Mouse (Mus musculus) brain, embryonic 14.5 days (tissue): ENCODE data around the gene Hspa12b. TPM values are rescaled to one million over a fixed set of nuclear protein-coding genes. Genes with fewer than 3 reads are reported as not detected.
A peak's percentile ranks its signal among the peaks of the same experiment; 100 is the strongest.

ENCODE experiments used
- DNase-seq: peaks from one replicate; pipeline ENCODE4 v3.0.0-alpha.2; 2011; ENCODE audit warnings: low read depth
- CTCF ChIP-seq: fragments of 200-500 bp; IDR thresholded peaks from 2 replicates; pipeline ENCODE4 v1.5.1; 2012; ENCODE audit warnings: inconsistent platforms, mild to moderate bottlenecking, moderate library complexity, borderline replicate concordance; ENCODE audit not compliant: insufficient read depth, insufficient read length; ENCODE audit errors: extremely low read depth
- POLR2A ChIP-seq: fragments of 200-500 bp; IDR thresholded peaks from 2 replicates; pipeline ENCODE4 v1.6.1; 2012; ENCODE audit warnings: mild to moderate bottlenecking, inconsistent platforms, borderline replicate concordance; ENCODE audit not compliant: poor library complexity, insufficient read depth, insufficient read length, severe bottlenecking; ENCODE audit errors: extremely low read depth
- polyA plus RNA-seq: library from polyadenylated mRNA; depleted of rRNA; stranded (reverse); fragments of >200 nt; gene quantifications from 2 replicates; pipeline ENCODE4 v1.2.3, GENCODE M21; 2012

Gene Hspa12b
- polyA plus RNA-seq, 1 experiment = 10.1 TPM

DNA sequence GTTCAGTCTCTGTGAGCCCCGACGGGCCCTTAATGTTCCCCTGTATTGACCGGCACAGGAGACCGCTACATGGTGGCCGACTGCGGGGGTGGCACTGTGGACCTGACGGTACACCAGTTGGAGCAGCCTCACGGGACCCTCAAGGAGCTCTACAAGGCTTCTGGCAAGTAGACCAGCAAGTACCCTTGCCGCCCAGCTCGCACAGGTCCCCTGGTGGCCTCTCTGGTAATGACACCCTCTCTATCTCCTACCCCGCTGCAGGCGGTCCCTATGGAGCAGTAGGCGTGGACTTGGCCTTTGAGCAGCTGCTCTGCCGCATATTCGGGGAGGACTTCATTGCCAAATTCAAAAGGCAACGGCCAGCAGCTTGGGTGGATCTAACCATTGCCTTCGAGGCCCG lies 15.5 kb downstream of the Hspa12b start:
- DNase-seq = peak; percentile 62
- TF ChIP-seq POLR2A (no peak), CTCF (peak; percentile 62)

DNA sequence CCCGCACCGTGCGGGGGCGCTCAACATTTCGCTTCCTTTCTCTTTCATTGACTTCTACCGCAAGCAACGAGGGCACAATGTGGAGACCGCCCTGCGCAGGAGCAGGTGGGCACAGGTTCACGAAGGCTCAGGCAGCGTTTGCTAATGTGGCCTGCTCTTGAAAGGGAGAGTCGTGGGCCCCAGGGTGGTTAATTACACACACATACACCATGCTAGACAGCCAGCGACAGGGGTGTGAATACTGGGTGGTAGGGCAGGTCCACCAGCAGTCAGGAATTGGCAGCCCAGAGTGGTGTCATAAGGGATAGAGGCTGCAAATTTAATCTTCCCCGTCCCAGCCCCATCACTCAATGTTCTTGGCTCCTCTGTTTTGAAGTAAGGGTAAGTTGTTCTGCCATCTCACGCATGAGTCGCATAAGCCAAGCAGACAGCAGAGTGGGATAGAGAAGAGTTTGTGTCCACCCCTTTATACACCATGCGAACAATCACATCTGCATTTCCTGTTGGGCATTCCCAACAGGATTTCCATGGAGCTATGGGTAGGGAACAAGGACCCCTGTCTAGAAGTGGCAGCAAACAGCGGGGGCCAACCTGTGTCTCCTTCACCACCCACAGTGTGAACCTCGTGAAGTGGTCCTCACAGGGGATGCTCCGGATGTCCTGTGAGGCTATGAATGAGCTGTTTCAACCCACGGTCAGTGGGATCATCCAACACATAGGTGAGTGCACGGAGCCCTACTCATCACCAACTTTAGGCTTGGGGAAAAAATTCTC lies 16.1 kb downstream of the Hspa12b start:
- TF ChIP-seq POLR2A = no peak
- no peak for TF ChIP-seq CTCF
- no peak for DNase-seq

DNA sequence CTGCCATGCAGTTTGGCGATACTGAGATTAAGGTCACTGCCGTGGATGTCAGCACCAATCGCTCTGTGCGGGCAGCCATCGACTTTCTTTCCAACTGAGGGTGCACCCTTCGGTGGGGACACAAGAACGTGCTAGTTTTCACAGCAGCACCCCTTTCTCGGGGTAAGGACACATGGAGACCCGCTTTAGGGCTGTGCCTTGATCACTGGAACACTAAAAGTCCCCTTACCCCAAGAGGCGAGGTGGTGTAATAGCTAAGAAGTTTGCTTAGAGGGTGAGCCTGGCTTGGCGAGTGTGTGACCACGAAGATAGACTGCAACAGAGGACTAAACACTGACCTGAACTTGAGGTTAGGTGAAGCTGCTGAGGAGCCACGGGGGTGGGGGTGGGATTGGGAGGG lies 18.0 kb downstream of the Hspa12b start:
- DNase-seq = no peak
- no peak for TF ChIP-seq POLR2A

DNA sequence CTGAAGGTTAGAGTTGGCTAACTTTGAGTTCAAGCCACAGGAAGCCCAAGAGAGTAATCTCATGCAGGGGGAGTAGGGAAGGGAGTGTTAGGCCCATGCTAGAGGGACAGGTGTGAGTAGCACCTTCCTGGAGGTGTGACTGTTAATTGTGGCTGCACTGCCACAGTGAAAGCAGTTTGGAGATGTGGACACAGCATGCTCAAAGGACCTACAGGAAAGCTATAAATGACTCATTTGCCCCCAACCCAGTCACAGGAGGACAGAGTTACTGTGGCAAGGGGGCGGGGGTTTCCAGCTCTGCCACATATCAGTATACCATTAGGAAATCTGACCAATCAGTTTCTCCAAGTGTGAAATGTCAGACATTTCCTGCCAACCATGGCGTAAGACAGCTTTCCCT lies 18.5 kb downstream of the Hspa12b start:
- no peak for DNase-seq

DNA sequence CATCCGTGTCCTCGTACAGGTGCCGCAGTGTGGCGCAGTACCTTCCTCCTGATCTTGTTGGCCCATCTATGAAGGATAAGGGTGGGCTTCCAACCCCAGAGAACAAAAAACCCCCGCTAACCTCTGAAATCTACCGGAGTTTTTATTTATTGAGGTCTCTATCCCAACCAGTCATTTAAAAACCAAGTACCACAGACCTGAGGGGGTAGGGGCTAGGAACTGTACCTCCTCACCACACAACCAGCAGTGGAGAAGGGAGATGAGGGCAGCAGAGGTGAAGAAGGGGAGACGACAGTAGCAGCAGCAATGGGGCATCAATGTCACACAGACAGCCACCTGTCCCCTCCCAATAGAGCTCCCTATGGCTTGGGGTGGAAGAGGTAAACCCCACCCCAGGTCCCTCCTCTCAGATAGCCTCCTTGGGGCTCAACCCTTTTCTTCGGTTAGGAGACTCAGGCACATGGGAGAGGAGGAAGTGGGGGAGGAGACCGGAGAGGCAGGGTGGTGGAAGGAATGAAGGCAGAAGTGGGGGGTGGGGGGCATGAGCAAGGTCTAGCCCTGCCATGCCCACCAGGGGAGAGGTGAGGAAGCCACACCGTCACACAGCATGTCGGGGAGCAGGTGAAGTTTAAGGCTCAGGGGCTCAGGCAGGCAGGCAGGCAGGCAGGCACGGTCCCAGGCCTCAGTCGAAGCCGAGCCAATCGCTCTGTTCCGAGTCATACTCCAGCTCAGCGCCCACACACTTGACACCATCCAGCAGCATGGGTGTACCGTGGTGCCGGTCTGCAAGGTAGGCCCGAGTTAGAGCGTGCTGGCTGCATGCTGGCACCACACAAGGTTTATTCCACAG lies 19.3 kb downstream of the Hspa12b start:
- no peak for DNase-seq
- TF ChIP-seq POLR2A (no peak), CTCF (no peak)

More for the DNA sequence above, 18.5 kb downstream of the Hspa12b start:
- TF ChIP-seq CTCF (no peak), POLR2A (no peak)

DNA sequence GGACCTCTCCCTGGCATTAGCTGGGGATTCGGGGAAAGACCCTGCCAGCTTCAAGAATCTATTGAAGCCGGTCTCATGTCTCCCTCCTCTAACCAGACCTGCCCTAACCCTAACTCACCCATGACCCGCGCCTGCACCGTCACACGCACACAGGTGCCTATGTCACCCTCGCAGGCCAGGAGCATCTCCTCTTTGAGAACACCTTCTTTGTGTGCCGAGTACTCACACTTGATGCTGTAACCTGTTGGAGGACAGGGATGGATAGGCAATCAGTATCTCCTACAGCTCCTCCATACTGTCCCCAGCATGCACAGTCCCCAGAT lies 19.9 kb downstream of the Hspa12b start:
- DNase-seq = no peak
- no peak for TF ChIP-seq CTCF
- no peak for TF ChIP-seq POLR2A

DNA sequence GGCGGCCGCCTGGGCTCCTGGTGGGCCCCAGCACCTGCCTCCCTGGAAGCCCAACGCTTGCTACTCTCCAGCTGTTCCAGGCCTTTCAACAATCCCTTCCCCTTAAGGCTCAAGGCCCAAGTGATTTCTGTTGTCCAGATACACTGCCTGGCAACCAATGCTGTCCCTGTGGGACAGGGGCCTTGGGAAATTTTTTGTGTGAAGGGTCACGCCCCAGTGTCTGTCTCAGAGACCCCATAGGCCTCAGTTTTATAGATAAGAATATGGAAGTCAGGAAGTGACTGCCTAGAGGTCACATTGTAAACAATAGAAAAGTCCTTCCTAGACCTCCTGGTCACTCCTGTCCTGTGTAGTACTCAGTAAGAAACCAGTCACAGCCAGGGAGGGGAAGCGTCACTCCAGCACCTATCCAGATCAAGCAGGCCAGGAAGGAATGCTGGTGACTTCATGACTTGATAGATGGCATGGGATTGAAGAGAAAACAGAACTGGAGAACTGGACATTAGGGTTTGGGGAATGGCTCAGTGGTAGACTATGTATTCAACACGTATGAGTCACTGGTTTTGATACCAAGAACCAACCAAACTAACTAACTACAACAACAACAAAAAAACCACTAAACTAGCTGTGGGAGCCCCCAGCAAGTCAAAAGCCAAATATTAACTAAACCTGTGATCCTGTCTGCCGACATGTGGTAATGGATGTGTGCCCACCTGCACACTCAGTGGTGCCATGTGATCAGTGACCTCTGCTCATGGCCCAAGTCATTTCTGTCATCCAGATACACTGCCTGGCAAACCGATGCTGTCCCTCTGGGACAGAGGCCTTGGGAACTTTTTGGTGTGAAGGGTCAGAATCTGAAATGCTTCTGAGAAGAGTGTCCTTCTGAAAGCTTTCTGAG lies 21.5 kb downstream of the Hspa12b start:
- no peak for DNase-seq
- TF ChIP-seq CTCF (no peak), POLR2A (no peak)

DNA sequence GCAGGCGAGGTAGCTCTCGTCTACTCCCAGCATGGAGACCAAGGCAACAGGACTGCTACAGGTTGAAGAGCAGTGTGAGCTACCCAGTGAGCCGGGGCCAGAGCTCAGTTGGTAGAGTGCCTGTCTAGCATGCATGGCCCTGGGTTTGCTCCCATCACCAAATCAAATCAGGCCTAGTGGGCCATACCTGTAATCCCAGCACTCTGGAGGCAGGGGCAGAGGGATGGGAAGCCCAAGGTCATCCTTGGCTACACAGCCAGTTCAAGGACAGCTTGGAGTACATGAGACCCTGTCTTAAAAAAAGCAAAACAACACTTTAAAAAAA lies 22.1 kb downstream of the Hspa12b start:
- DNase-seq = no peak
- TF ChIP-seq CTCF (no peak), POLR2A (no peak)

DNA sequence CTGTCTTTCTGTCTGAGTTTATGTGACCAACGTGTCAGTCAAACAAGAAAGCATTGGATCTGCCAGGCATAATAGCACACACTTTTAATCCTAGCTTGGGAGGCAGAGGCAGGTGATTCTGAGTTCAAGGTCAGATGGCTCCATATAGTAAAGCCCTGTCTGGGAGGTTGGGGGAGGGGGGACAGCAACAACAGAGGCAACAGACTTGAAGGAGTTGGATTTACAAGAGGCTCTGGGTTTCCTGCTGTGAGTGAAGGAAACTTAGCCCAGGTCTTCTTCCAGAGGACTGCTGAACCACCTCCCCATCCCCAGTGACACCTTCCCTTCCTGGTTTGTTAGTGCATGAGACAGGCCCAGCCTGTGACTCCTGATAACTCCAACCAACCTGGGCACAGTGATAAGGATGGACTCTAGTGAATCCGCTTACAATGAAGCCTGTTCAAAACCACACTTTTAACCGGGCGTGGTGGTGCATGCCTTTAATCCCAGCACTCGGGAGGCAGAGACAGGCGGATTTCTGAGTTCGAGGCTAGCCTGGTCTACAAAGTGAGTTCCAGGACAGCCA lies 25.2 kb downstream of the Hspa12b start:
- TF ChIP-seq CTCF (no peak), POLR2A (no peak)
- no peak for DNase-seq

DNA sequence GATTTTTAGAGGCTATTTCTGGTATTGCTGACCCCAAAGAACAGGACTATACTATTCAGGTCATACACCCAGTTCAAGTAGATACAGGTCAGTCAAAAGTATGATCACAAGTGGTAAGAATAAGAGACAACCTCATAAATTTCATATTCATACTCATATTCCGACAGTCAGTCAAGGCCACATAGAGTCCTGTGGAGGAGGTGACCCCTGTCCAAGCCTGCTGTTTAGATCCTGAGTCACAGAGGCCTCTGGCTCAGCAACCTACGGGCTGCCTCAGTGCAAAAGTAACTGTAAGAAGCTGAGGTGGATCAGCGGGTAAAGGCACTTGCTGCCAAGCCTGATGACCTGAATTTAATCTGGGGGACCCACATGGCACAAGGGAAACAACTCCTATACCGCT lies 27.0 kb downstream of the Hspa12b start:
- no peak for TF ChIP-seq POLR2A
- DNase-seq = no peak

DNA sequence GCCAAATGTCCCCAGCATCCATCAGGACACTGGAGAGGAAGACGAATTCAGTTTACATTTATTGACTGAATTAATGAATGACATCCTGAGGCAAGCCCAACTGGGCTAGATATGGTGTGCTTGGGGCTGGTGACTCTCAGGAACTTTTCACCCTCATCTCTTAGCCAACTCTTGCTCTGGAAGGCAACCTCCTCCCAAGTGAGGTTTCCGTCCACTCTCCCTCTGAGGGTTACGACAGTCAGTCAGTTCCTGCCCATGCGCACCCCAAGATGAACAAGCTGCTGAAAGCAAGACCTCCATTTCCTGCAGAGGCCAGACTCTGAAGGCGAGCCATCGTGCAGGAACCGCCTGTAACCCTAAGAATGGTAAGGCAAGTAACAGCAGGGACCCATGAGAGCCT lies 29.9 kb downstream of the Hspa12b start:
- DNase-seq = no peak
- TF ChIP-seq POLR2A = no peak
- no peak for TF ChIP-seq CTCF

DNA sequence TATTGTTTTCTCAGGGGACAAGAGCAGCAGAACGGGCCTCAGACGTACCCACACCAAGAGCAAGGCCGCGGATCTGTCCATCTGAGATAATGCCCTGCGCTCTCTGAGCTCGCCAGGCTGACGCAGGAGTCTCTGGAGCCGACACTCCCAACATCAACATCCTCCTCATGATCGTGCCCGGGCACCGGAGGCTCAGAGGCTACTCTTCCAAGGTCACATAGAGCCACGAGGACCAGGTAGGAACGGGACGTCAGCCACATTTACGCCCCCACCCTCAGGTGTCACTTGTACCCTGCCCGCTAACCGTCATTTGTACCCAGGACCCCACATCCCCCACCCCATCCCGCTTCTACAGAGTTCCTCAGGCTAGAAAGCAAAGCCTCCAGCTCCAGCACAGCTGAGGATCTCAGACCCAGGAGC lies 32.4 kb downstream of the Hspa12b start:
- no peak for DNase-seq
- TF ChIP-seq POLR2A (no peak), CTCF (no peak)
